Mouse (Mus musculus) heart, embryonic 13.5 days (tissue): ENCODE results near the gene Cmtm6. TPM values are rescaled to one million over a fixed set of nuclear protein-coding genes. Genes with fewer than 3 reads are reported as not detected.

Experiments
- ATAC-seq: fragments of 200-750 bp; cut with Nextera tagmentation; 2 replicates; pipeline ENCODE4 v1.8.0; 2017; ENCODE audit warnings: moderate TSS enrichment; ENCODE audit not compliant: insufficient number of reproducible peaks, low FRiP score, low TSS enrichment; ENCODE audit errors: extremely low read depth
- H3K27ac ChIP-seq: fragments of 300-500 bp; sonication (generic); replicated peaks from 2 replicates; pipeline ENCODE4 v1.5.1; 2015; ENCODE audit warnings: moderate library complexity, mild to moderate bottlenecking, inconsistent platforms
- H3K27me3 ChIP-seq: fragments of 300-500 bp; sonication (generic); replicated peaks from 2 replicates; pipeline ENCODE4 v1.6.1; 2015; ENCODE audit warnings: mild to moderate bottlenecking, inconsistent platforms
- H3K36me3 ChIP-seq: fragments of 300-500 bp; sonication (generic); 2 replicates; pipeline ENCODE4 v1.6.1; 2015; ENCODE audit warnings: mild to moderate bottlenecking, inconsistent platforms
- H3K4me1 ChIP-seq: fragments of 300-500 bp; sonication (generic); 2 replicates; pipeline ENCODE4 v1.6.1; 2015; ENCODE audit warnings: inconsistent platforms
- H3K4me2 ChIP-seq: fragments of 300-500 bp; sonication (generic); 2 replicates; pipeline ENCODE4 v1.6.1; 2015; ENCODE audit warnings: inconsistent platforms, mild to moderate bottlenecking, moderate library complexity
- H3K4me3 ChIP-seq: fragments of 300-500 bp; sonication (generic); 2 replicates; pipeline ENCODE4 v1.5.1; 2015; ENCODE audit warnings: moderate library complexity, mild to moderate bottlenecking, inconsistent platforms
- H3K9ac ChIP-seq: fragments of 300-500 bp; sonication (generic); 2 replicates; pipeline ENCODE4 v1.6.1; 2015; ENCODE audit warnings: inconsistent platforms, mild to moderate bottlenecking, moderate library complexity
- H3K9me3 ChIP-seq: fragments of 300-500 bp; sonication (generic); 2 replicates; pipeline ENCODE4 v1.6.1; 2016; ENCODE audit warnings: inconsistent platforms
- WGBS: fragments of 180-500 bp; shearing (Covaris S2); methylation state at CpG from one replicate; pipeline ENCODE4 v1.1.7; 2015; ENCODE audit warnings: mixed read lengths; 5-methylcytosine and 5-hydroxymethylcytosine counted together
- polyA plus RNA-seq: library from polyadenylated mRNA; unstranded; fragments of >200 nt; fragmentation: Nextera tagmentation; extraction: Ambion mirVana; gene quantifications from 2 replicates; pipeline ENCODE4 v1.2.1, GENCODE M21; 2015

Gene Cmtm6
- polyA plus RNA-seq, 1 experiment from 2014 or later: 34.6 TPM

- Histone ChIP-seq H3K36me3 (no peaks in the 10 kb centered on the region), H3K4me2 (no peak overlapping the region), H3K9ac (no peak overlapping the region), H3K27me3 (no peaks in the 10 kb centered on the region), H3K9me3 (no peaks in the 10 kb centered on the region), H3K4me1 (peaks cover 17% of the 10 kb centered on the region), H3K27ac (no peak overlapping the region), H3K4me3 (no peak overlapping the region)
- no peak for ATAC-seq
- WGBS: 89% methylated on average over 5 of the region's 5 CpGs
Measured at GRCm38 (mm10) chr9:114787134-114787533, 56.2 kb downstream of the Cmtm6 start.

GRCm38 (mm10) chr9:114787716-114788115 is 56.8 kb downstream of the Cmtm6 start:
- no peak overlapping the region for H3K27ac ChIP-seq
- no peaks in the 10 kb centered on the region for H3K36me3 ChIP-seq
- peaks cover 15% of the 10 kb centered on the region for H3K4me1 ChIP-seq
- no peak overlapping the region for H3K4me2 ChIP-seq
- 73% methylated on average over 7 of the region's 7 CpGs for WGBS
- H3K4me3 ChIP-seq: no peak overlapping the region
- H3K27me3 ChIP-seq: no peaks in the 10 kb centered on the region
- no peak for ATAC-seq
- no peak overlapping the region for H3K9ac ChIP-seq
- no peaks in the 10 kb centered on the region for H3K9me3 ChIP-seq

- Histone ChIP-seq H3K9me3 (no peaks in the 10 kb centered on the region), H3K36me3 (no peaks in the 10 kb centered on the region), H3K4me1 (peaks cover 15% of the 10 kb centered on the region), H3K9ac (no peak overlapping the region), H3K27ac (no peak overlapping the region), H3K4me2 (no peak overlapping the region), H3K4me3 (no peak overlapping the region), H3K27me3 (no peaks in the 10 kb centered on the region)
- 70% methylated on average over 8 of the region's 8 CpGs for WGBS
- ATAC-seq: no peak
Measured at GRCm38 (mm10) chr9:114788697-114789096, 57.8 kb downstream of the Cmtm6 start.

- whole genome bisulfite sequencing: 49% methylated on average over 7 of the region's 7 CpGs
- no peaks in the 10 kb centered on the region for H3K36me3 ChIP-seq
- H3K9ac ChIP-seq: no peak overlapping the region
- no peak overlapping the region for H3K4me3 ChIP-seq
- H3K27ac ChIP-seq: no peak overlapping the region
- H3K27me3 ChIP-seq: no peaks in the 10 kb centered on the region
- no peaks in the 10 kb centered on the region for H3K9me3 ChIP-seq
- no peak overlapping the region for H3K4me2 ChIP-seq
- ATAC-seq: no peak
- peaks cover 15% of the 10 kb centered on the region for H3K4me1 ChIP-seq
Measured at GRCm38 (mm10) chr9:114789557-114789956, 58.6 kb downstream of the Cmtm6 start.

GRCm38 (mm10) chr9:114789989-114790388 is 59.1 kb downstream of the Cmtm6 start:
- H3K27ac ChIP-seq: no peak overlapping the region
- peaks cover 15% of the 10 kb centered on the region for H3K4me1 ChIP-seq
- H3K9me3 ChIP-seq: no peaks in the 10 kb centered on the region
- no peak for ATAC-seq
- H3K36me3 ChIP-seq: no peaks in the 10 kb centered on the region
- H3K9ac ChIP-seq: no peak overlapping the region
- no peak overlapping the region for H3K4me2 ChIP-seq
- no peak overlapping the region for H3K4me3 ChIP-seq
- WGBS: 83% methylated on average over 8 of the region's 8 CpGs
- H3K27me3 ChIP-seq: no peaks in the 10 kb centered on the region

- H3K4me3 ChIP-seq: no peak overlapping the region
- WGBS: 74% methylated on average over 9 of the region's 9 CpGs
- no peak overlapping the region for H3K27ac ChIP-seq
- no peak for ATAC-seq
- H3K4me2 ChIP-seq: no peak overlapping the region
- H3K9me3 ChIP-seq: no peaks in the 10 kb centered on the region
- peaks cover 21% of the 10 kb centered on the region for H3K4me1 ChIP-seq
- no peak overlapping the region for H3K9ac ChIP-seq
- H3K36me3 ChIP-seq: no peaks in the 10 kb centered on the region
- no peaks in the 10 kb centered on the region for H3K27me3 ChIP-seq
Measured at GRCm38 (mm10) chr9:114793764-114794295, 62.9 kb downstream of the Cmtm6 start.

- no peaks in the 10 kb centered on the region for H3K9me3 ChIP-seq
- no peaks in the 10 kb centered on the region for H3K27me3 ChIP-seq
- H3K4me3 ChIP-seq: no peak overlapping the region
- no peak for ATAC-seq
- 74% methylated on average over 4 of the region's 4 CpGs for WGBS
- H3K9ac ChIP-seq: no peak overlapping the region
- no peak overlapping the region for H3K4me2 ChIP-seq
- peaks cover 21% of the 10 kb centered on the region for H3K4me1 ChIP-seq
- H3K27ac ChIP-seq: no peak overlapping the region
- no peaks in the 10 kb centered on the region for H3K36me3 ChIP-seq
Measured at GRCm38 (mm10) chr9:114794491-114794890, 63.6 kb downstream of the Cmtm6 start.

- Histone ChIP-seq H3K4me2 (no peak overlapping the region), H3K4me3 (no peak overlapping the region), H3K27me3 (no peaks in the 10 kb centered on the region), H3K4me1 (peaks cover 26% of the 10 kb centered on the region), H3K9me3 (no peaks in the 10 kb centered on the region), H3K36me3 (no peaks in the 10 kb centered on the region), H3K27ac (no peak overlapping the region), H3K9ac (no peak overlapping the region)
- 26% methylated on average over 11 of the region's 11 CpGs for WGBS
- ATAC-seq: no peak
Measured at GRCm38 (mm10) chr9:114796473-114797050, 65.6 kb downstream of the Cmtm6 start.

GRCm38 (mm10) chr9:114797329-114798004 is 66.6 kb downstream of the Cmtm6 start:
- Histone ChIP-seq H3K4me2 (no peak overlapping the region), H3K4me3 (no peak overlapping the region), H3K27ac (no peak overlapping the region), H3K36me3 (no peaks in the 10 kb centered on the region), H3K27me3 (no peaks in the 10 kb centered on the region), H3K9me3 (no peaks in the 10 kb centered on the region), H3K9ac (0 out of 2 replicates have a peak overlapping the region, but pooled peaks have one; percentile 4), H3K4me1 (peaks cover 20% of the 10 kb centered on the region)
- WGBS: 51% methylated on average over 11 of the region's 11 CpGs
- ATAC-seq: peak; percentile 31; the same call in 1 of the 2 replicates

GRCm38 (mm10) chr9:114798845-114799244 is 67.9 kb downstream of the Cmtm6 start:
- peaks cover 20% of the 10 kb centered on the region for H3K4me1 ChIP-seq
- no peak overlapping the region for H3K27ac ChIP-seq
- no peak overlapping the region for H3K9ac ChIP-seq
- H3K4me2 ChIP-seq: no peak overlapping the region
- WGBS: 44% methylated on average over 6 of the region's 6 CpGs
- no peaks in the 10 kb centered on the region for H3K27me3 ChIP-seq
- no peak overlapping the region for H3K4me3 ChIP-seq
- H3K36me3 ChIP-seq: no peaks in the 10 kb centered on the region
- no peaks in the 10 kb centered on the region for H3K9me3 ChIP-seq
- no peak for ATAC-seq
